Mouse (Mus musculus) ES-Bruce4 (cell line): Measurements from ENCODE around the gene Wdr78. TPM values are rescaled to one million over a fixed set of nuclear protein-coding genes. Genes with fewer than 3 reads are reported as not detected.

Source experiments
- H3K27ac ChIP-seq: 2 replicates; pipeline ENCODE4 v1.5.1; 2012; ENCODE audit warnings: low read length, inconsistent platforms; ENCODE audit not compliant: insufficient read depth
- H3K27me3 ChIP-seq: 2 replicates; pipeline ENCODE4 v1.6.1; 2012; ENCODE audit warnings: mild to moderate bottlenecking, low read length, inconsistent platforms; ENCODE audit not compliant: control insufficient read depth, poor library complexity, insufficient read depth, severe bottlenecking
- H3K36me3 ChIP-seq: 2 replicates; pipeline ENCODE4 v1.6.1; 2012; ENCODE audit warnings: inconsistent platforms, mild to moderate bottlenecking, low read length, moderate library complexity; ENCODE audit not compliant: control insufficient read depth, poor library complexity, insufficient read depth, severe bottlenecking
- H3K4me1 ChIP-seq: one replicate; pipeline ENCODE4 v1.8.1; 2011; ENCODE audit warnings: low read length; ENCODE audit not compliant: control insufficient read depth, insufficient read depth
- H3K4me3 ChIP-seq: 2 replicates; pipeline ENCODE4 v1.5.1; 2011; ENCODE audit warnings: low read depth, mild to moderate bottlenecking, low read length
- H3K9ac ChIP-seq: 2 replicates; pipeline ENCODE4 v1.6.1; 2012; ENCODE audit warnings: low read depth, mild to moderate bottlenecking, inconsistent platforms; ENCODE audit not compliant: poor library complexity, severe bottlenecking
- H3K9me3 ChIP-seq: replicated peaks from 2 replicates; pipeline ENCODE4 v1.6.1; 2012; ENCODE audit warnings: mild to moderate bottlenecking, low read length, inconsistent platforms; ENCODE audit not compliant: control insufficient read depth, poor library complexity, insufficient read depth, severe bottlenecking
- CTCF ChIP-seq: IDR thresholded peaks from one replicate; pipeline ENCODE4 v1.8.1; 2011; ENCODE audit warnings: low read depth, low read length
- EP300 ChIP-seq: IDR thresholded peaks from 2 replicates; pipeline ENCODE4 v1.6.1; 2011; ENCODE audit warnings: low read depth, low read length; ENCODE audit not compliant: insufficient read depth
- POLR2A ChIP-seq: IDR thresholded peaks from one replicate; pipeline ENCODE4 v1.8.1; 2011; ENCODE audit warnings: low read length; ENCODE audit not compliant: insufficient read depth
- polyA plus RNA-seq: library from polyadenylated mRNA; stranded (reverse); fragments of >200 nt; gene quantifications from 2 replicates; pipeline ENCODE4 v1.2.4, GENCODE M21; 2011; ENCODE audit warnings: low read depth; ENCODE audit not compliant: missing spikeins, insufficient read depth, insufficient read length

The Wdr78 gene
- polyA plus RNA-seq, 1 experiment: 1.8 TPM

DNA sequence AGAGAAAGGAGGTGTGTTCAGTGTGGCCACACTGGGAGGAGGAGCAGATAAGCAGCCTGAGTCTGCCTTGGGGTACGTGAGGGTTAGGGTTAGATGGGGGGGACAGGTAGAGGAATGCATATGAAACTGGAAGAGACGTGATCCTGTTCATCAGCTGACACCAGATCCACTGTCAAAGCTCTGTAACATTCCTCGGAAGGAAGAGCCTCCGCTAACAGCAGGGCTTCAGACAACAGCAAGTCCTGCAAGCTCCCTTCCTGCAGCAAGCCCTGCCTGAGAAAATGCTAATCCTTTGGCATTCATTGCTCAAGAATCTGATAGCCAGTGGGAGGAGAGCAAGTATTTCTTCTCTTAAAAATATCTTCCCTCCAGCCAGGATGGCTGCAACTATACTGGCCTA lies 100.9 kb downstream of the Wdr78 start:
- TF ChIP-seq POLR2A (no peak), EP300 (no peak), CTCF (no peak)
- Histone ChIP-seq H3K4me1 (no peaks in the 10 kb centered on the region), H3K9ac (no peak overlapping the region), H3K27me3 (no peaks in the 10 kb centered on the region), H3K27ac (no peak overlapping the region), H3K9me3 (no peaks in the 10 kb centered on the region), H3K4me3 (no peak overlapping the region), H3K36me3 (no peaks in the 10 kb centered on the region)

DNA sequence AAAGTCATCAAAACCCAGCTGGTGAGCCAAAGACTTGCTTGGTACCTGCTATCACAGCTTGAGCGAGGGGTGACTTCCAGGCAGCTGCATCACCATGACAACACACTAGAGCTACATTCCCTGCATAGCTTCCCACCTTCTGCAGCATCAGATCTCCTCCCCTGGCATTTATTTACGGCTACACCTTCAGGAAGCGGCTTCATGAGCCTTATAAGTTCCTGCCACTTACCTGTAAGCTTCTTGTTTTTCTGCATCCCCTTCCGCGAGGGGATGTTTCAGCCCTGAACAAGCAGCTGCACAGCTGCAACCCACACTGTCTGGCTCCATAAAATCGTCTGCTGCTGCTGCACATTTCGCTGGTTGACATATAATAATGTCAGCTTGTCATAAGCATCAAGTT lies 102.5 kb downstream of the Wdr78 start:
- Histone ChIP-seq H3K36me3 (no peaks in the 10 kb centered on the region), H3K27ac (no peak overlapping the region), H3K27me3 (no peaks in the 10 kb centered on the region), H3K4me1 (no peaks in the 10 kb centered on the region), H3K9me3 (no peaks in the 10 kb centered on the region), H3K9ac (no peak overlapping the region), H3K4me3 (no peak overlapping the region)
- TF ChIP-seq POLR2A (no peak), CTCF (no peak), EP300 (no peak)

- no peak overlapping the region for H3K9ac ChIP-seq
- no peaks in the 10 kb centered on the region for H3K4me1 ChIP-seq
- no peaks in the 10 kb centered on the region for H3K9me3 ChIP-seq
- H3K36me3 ChIP-seq: no peaks in the 10 kb centered on the region
- H3K27ac ChIP-seq: no peak overlapping the region
- H3K27me3 ChIP-seq: no peaks in the 10 kb centered on the region
- TF ChIP-seq POLR2A (no peak), EP300 (no peak), CTCF (no peak)
- H3K4me3 ChIP-seq: no peak overlapping the region
Measured at GRCm38 (mm10) chr4:103010734-103011133, 103.6 kb downstream of the Wdr78 start.

GRCm38 (mm10) chr4:103006943-103007418 lies 107.4 kb downstream of the Wdr78 start:
- Histone ChIP-seq H3K4me1 (no peaks in the 10 kb centered on the region), H3K27ac (no peak overlapping the region), H3K9me3 (no peaks in the 10 kb centered on the region), H3K36me3 (no peaks in the 10 kb centered on the region), H3K4me3 (no peak overlapping the region), H3K27me3 (no peaks in the 10 kb centered on the region), H3K9ac (no peak overlapping the region)
- TF ChIP-seq CTCF: no peak
- no peak for TF ChIP-seq EP300
- no peak for TF ChIP-seq POLR2A

DNA sequence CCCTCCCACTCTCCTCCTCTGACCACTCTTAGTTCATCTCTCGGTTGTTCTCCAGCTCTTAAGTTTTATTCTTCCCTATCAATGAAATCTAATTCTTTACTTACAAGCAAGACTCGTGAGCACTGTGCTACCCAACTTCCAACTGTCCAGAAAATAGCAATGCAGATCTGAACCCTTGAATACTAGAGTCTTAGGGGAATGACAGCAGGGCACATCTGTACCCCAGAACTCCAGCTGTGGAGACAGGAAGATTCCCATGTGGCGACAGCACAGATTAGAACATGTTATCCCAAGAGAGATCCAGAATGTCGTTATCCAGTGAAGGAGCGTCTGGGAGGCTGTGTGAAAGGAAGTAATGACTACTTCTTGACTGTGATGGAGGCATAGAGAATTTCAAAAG lies 108.1 kb downstream of the Wdr78 start:
- H3K4me1 ChIP-seq: no peaks in the 10 kb centered on the region
- TF ChIP-seq EP300: no peak
- H3K27me3 ChIP-seq: no peaks in the 10 kb centered on the region
- H3K4me3 ChIP-seq: no peak overlapping the region
- H3K9ac ChIP-seq: no peak overlapping the region
- H3K36me3 ChIP-seq: no peaks in the 10 kb centered on the region
- no peak overlapping the region for H3K27ac ChIP-seq
- no peaks in the 10 kb centered on the region for H3K9me3 ChIP-seq

DNA sequence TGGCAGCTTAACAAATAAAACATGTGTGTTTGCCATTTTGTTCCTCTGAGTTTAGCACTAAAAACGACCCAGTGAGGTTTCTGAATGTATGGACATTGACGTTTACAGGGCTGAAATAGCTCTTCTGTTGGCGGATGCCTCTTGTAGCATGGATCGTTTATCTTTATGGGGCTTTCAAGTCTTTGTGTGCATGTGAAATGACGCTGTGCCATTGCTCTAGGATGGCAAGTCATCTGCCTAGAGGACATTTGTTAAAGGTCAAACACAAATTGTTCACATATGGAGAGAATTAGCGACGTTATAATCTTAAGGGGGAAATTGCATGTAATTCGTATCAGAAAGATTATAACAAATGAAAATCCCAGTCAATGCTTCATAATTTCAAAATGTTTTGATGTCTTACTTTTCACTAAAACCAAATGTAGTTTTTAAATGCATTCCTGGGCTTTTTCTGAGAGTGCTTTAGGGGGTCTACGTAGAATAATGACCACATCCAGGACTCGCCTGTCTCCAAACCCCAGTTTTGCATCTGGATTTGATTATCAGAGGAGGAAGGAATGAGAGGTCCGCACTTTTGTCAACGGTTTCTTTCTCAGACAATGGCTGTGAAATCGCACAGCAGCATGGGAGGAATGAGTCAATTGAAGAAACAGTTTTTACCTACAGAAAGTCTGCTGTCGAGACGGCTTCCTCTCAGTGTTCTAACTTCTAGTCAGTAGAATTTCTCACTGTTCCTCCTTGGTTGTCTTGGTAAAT lies 109.0 kb downstream of the Wdr78 start:
- no peak overlapping the region for H3K27ac ChIP-seq
- no peaks in the 10 kb centered on the region for H3K4me1 ChIP-seq
- no peaks in the 10 kb centered on the region for H3K36me3 ChIP-seq
- TF ChIP-seq POLR2A (no peak), EP300 (no peak)
- no peak overlapping the region for H3K9ac ChIP-seq
- H3K4me3 ChIP-seq: no peak overlapping the region
- no peaks in the 10 kb centered on the region for H3K27me3 ChIP-seq
- no peaks in the 10 kb centered on the region for H3K9me3 ChIP-seq
